Mouse (Mus musculus): Measurements from ENCODE around the gene Kpnb1. TPM values are rescaled to one million over a fixed set of nuclear protein-coding genes. Genes with fewer than 3 reads are reported as not detected.

Gene Kpnb1
- 9.9 and 11.3 TPM in 2 replicates for polyA plus RNA-seq (2021; fragmentation: Nextera tagmentation)
- long read RNA-seq, experiment 1, full-length matches to known transcripts, result 4 of 57 reads
- long read RNA-seq, experiment 1, partial matches to known transcripts, result 19 of 57 reads
- long read RNA-seq, experiment 1, other reads (novel, unspliced or antisense), result 34 of 57 reads
- long read RNA-seq, experiment 2, full-length matches to known transcripts, result 9 of 98 reads
- long read RNA-seq, experiment 2, partial matches to known transcripts, result 36 of 98 reads
- long read RNA-seq, experiment 2, other reads (novel, unspliced or antisense), result 53 of 98 reads

DNA sequence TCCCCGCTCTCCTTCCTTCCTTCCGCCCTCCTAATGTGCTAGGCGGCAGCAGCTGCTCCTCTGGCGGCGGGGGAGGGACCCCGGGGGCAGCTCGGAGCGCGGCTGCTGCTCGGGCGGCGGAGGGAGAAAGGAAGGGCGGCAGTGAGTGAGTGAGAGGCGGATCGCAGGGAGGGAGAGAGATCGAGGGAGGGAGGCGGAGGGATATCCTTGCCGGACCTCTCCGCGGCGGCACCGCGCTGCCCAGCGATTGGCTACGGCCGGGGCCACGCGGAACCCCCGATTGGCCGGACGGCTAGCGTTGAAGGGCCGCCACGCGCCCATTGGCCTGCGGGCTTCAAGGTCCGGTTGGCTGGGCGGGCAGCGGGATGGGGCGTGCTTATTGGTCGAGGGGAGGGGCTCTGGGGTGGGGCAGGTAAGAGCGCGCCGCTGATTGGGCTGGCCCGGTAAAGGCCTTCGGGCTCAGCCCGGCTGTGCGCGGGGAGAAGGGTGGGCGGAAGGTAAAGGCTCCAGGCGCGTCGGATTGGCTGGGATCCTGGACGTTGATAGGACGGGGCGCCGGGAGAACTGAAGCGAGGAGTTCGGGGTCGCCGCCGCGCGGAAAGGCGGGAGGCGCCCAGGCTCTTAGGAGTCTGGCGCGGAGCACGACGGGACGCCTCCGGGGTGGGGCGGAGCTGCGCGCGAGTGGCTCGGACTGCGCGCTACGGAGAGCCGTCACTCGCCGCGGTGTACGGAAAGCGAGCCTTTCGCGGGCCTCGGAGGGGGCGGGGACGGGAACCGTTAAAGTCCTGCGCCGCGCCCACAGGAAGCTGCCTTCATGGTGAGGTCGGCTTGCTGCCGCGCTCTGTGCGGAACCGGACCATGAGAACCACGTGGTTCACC, at the start of gene Kpnb1:
Gene Kpnb1 (minus strand): TSS at position 118 of the 879 bp plus-strand sequence.

DNA sequence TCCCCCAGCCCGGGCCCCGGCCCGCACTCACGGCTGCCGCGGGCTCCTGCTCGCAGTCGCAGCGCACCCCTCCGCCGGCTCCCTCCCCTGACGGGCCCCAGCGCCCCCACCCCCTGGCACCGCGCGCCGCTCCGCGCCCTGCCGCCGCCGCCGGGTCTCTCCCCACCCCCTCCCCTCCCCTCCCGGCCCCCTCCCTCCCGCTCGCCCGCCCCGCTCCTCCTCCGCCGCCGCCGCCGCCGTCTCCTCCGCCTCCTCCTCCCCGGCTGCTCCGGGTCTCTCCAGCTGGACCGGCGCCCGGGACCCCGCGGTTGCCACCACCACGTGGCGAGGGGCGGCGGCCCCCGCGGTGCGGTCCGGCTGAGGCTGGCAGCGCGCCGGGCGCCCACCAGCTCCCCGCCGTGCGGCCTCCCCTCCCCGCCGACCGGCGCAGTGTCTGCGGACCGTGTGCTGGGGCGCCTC, 36.3 kb downstream of the Kpnb1 start, which contains the start of gene Tbkbp1:
Gene Tbkbp1 (minus strand): TSS at position 153 of the 459 bp plus-strand sequence.

DNA sequence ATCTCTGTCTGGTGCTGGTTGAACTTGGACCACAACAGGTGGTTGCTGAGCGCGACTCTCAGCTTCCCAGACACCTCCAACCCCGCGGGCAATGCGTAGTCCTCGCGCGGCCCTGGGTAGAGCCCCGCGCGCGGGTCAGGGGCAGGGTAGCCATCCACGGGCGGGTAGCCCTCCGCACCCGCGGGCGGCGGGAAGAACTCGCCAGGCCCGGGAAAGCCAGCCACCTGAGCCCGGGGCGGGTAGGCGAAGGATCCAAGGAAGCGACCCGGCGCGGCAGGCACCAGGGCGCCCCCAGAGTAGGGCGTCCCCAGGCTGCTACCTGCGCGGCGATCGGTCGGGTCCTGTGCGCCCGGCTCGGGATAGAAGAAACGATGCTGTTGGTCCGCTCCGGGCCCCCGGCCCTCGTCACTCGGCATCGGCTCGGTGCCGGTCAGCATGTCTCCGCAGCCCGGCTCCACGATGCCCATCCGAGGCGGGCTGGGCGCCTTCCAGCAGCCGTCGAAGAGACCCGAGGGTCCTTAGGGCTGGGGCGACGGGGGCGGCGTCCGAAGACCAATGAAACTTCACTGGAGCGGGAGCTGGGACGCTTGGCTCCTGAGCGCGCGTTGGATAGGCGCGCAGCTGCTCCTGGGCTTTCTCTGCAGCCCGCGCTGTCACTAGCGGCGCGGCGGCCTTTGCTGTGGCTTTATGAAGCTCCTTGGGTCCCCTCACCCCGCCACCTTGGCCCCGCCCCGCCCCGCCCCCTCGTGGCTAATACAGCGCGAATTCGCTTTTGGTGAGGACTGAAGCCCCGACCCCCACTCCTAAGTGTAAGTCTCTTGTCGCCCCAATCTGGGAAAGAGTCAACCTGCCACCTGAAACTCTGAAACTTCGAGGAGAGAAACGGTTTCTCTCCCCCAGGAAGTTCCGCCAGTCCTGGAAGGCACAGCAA, 72.7 kb downstream of the Kpnb1 start, which contains the start of gene Tbx21:
Gene Tbx21 (minus strand): TSS at position 661 of the 931 bp plus-strand sequence.

Small RNA genes within 50 kb of the gene (microRNA-seq; reads per million reads assigned to microRNA genes)
- 2.1 reads per million, percentile 3 among the genes with 10 or more reads in this experiment for gene Mir7235

Other genes with a start within 250 kb of the Kpnb1 start
- 27.1 and 30.9 TPM in 2 replicates for gene Pnpo, start 243.9 kb downstream of the Kpnb1 start, polyA plus RNA-seq (2021; fragmentation: Nextera tagmentation)
- gene Sp2, start 204.9 kb downstream of the Kpnb1 start, polyA plus RNA-seq (2021; fragmentation: Nextera tagmentation), result 4.6 and 4.7 TPM in 2 replicates
- 0.05 TPM in 2 replicates for gene Sp6, start 174.5 kb downstream of the Kpnb1 start, polyA plus RNA-seq (2021; fragmentation: Nextera tagmentation)
- gene Scrn2, start 157.9 kb downstream of the Kpnb1 start, polyA plus RNA-seq (2021; fragmentation: Nextera tagmentation), result 9.1 and 9.2 TPM in 2 replicates
- gene Lrrc46, start 146.5 kb downstream of the Kpnb1 start, polyA plus RNA-seq (2021; fragmentation: Nextera tagmentation), result 1.2 and 1.3 TPM in 2 replicates
- gene Mrpl10, start 146.3 kb downstream of the Kpnb1 start, polyA plus RNA-seq (2021; fragmentation: Nextera tagmentation), result 78.5 and 85.7 TPM in 2 replicates
- gene Osbpl7, start 137.3 kb downstream of the Kpnb1 start, polyA plus RNA-seq (2021; fragmentation: Nextera tagmentation), result 6.1 and 6.3 TPM in 2 replicates
- gene Tbx21, start 72.5 kb downstream of the Kpnb1 start, polyA plus RNA-seq (2021; fragmentation: Nextera tagmentation), result 0.06 and 0.08 TPM in 2 replicates
- gene Tbkbp1, start 36.4 kb downstream of the Kpnb1 start, polyA plus RNA-seq (2021; fragmentation: Nextera tagmentation), result 1.4 and 2.1 TPM in 2 replicates
- gene Npepps, start 92.8 kb upstream of the Kpnb1 start, polyA plus RNA-seq (2021; fragmentation: Nextera tagmentation), result 56.7 and 72.4 TPM in 2 replicates
- gene Mrpl45, start 127.8 kb upstream of the Kpnb1 start, polyA plus RNA-seq (2021; fragmentation: Nextera tagmentation), result 46.8 and 49.9 TPM in 2 replicates
- 0.09 and 0.19 TPM in 2 replicates for gene Gpr179, start 164.2 kb upstream of the Kpnb1 start, polyA plus RNA-seq (2021; fragmentation: Nextera tagmentation)
- gene Socs7, start 174.7 kb upstream of the Kpnb1 start, polyA plus RNA-seq (2021; fragmentation: Nextera tagmentation), result 4.9 and 5.1 TPM in 2 replicates
- gene Arhgap23, start 227.7 kb upstream of the Kpnb1 start, polyA plus RNA-seq (2021; fragmentation: Nextera tagmentation), result 8.5 and 10.1 TPM in 2 replicates